Mouse (Mus musculus) megakaryocyte-erythroid progenitor cell, adult 5-6 weeks (primary cell): ENCODE data around the gene Adam34. TPM values are rescaled to one million over a fixed set of nuclear protein-coding genes. Genes with fewer than 3 reads are reported as not detected.
"Not testable (repeated sequence)": the region's sequence is repeated elsewhere in the genome, so short reads cannot be mapped to it uniquely, and the experiment has no call there.

Experiments
- ATAC-seq: replicated peaks from 2 replicates; pipeline ENCODE4 v1.8.0; 2016; ENCODE audit warnings: mild to moderate bottlenecking, inconsistent platforms; ENCODE audit not compliant: severe bottlenecking, poor library complexity, low FRiP score, low TSS enrichment
- total RNA-seq, 2 experiments: library from RNA; stranded (forward) in 1 of 2; stranded (reverse) in 1 of 2; fragments of 200-1000, 215-1000 nt in 1 of 2; fragments of >200 nt in 1 of 2; fragmentation: Nextera tagmentation in 1 of 2; gene quantifications; 2 replicates each; pipeline ENCODE4 v1.2.3; 2014 to 2017

Adam34 gene
- not detected in 2 replicates for total RNA-seq (2014; fragmentation: Nextera tagmentation)
- not detected in 2 replicates for total RNA-seq (2017)

DNA sequence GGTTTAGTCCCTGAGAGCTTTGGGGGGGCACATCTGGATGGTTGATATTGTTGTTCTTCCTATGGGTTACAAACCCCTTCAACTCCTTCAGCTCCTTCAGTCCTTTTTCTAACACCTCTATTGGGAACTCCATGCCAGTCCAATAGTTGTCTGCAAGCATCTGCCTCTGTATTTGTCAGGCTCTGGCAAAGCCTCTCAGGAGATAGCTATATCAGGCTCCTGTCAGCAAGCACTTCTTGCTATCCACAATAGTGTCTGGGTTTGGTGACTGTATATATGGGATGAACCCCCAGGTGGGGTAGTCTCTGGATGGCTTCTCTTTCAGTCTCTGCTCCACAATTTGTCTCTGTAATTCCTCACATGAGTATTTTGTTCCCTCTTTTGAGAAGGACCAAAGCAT, at the start of gene Adam34:
Gene Adam34, minus strand, starts transcription at position 101 of the 400 bp plus-strand sequence.
- no peak for ATAC-seq

DNA sequence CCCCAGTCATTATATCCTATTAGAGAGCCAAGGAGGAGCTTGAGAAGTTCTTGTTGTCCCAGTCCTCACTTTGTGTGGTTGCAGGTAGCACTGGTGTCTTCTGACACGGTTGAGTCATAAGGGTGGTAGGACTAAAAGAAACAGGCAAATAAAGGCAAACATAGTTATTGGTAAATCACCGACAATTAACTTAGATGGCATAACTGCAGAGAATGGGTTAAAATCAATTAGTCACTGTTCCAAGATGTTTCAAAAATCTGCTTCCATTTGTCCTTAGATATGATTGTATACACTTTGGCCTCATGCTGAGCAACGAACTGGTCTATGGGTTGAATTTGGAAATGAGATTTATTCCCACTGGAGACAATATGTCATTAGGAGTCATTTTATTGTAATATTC, 82.7 kb downstream of the Adam34 start, which contains the start of gene Gm5346:
Gene Gm5346, minus strand, starts transcription at position 101 of the 400 bp plus-strand sequence.
- no peak for ATAC-seq

DNA sequence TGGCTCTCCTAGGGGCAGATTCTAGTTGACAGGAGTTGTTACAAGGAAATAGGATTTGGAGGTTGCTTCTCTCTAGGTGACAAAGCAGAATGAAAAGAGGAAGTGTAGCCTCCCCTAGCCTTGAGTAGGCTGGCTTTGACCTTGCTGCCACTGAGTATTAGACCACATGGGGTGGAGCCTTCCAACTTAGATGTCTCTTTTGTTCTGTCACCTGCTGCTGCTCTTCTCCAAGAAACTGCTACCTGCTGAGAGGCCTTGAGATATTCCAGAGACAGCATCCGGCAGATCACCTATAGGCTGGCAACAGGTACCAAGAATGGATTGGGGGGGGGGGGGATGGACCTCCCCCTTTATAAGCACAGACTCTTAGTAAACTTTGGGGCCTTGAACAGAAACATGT, 93.8 kb downstream of the Adam34 start:
- no peak for ATAC-seq

DNA sequence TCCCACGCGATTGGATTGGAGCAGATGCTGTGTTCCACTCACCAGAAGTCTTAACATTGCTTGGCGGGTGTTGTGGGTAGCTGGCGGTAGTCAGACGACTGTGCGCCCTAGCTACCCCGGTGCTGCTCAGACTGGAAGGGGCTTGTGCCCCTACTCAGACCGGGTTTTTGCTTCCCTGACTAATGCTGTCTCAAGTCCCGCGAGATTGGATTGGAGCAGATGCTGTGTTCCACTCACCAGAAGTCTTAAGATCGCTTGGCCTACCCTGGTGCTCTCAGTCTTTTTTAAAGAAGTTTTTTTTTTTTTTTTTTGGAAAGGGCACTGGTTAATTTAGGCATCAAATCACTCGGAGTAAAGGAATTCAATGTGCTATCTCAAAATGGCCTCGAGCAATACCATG, 106.2 kb downstream of the Adam34 start:
- not testable (repeated sequence) for ATAC-seq

DNA sequence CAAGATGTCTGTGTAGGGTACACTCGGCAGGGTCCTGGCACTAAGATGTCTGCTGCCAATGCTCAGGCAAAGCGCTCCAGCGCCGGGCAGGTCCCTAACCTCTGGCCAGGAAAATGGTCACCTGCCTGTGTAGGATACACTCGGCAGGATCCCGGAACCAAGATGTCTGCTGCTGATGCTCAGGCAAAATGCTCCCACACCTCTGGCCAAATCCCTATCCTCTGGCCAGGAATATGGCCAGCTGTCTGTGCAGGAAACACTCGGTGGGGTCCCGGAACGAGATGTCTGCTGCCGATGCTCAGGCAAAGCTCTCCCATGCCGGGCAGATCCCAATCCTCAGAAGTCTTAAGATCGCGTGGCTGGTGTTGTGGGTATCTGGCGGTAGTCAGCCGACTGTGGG, 106.7 kb downstream of the Adam34 start:
- not testable (repeated sequence) for ATAC-seq

Other genes starting within 250 kb of the Adam34 start
- gene Adam26b, start 181.9 kb downstream of the Adam34 start, total RNA-seq (2014; fragmentation: Nextera tagmentation): not detected in 2 replicates
- gene Adam26b, start 181.9 kb downstream of the Adam34 start, total RNA-seq (2017): not detected in 2 replicates
- gene Adam26a, start 133.3 kb downstream of the Adam34 start, total RNA-seq (2014; fragmentation: Nextera tagmentation): not detected in 2 replicates
- gene Adam26a, start 133.3 kb downstream of the Adam34 start, total RNA-seq (2017): not detected in 2 replicates
- gene Gm5346, start 82.8 kb downstream of the Adam34 start, total RNA-seq (2014; fragmentation: Nextera tagmentation): not detected in 2 replicates
- not detected in 2 replicates for gene Gm5346, start 82.8 kb downstream of the Adam34 start, total RNA-seq (2017)